ENCODE assay signal across 24 mouse cellular contexts in genomic region chr15:8374724-8375123, GRCm38 (mm10).
DNase-seq lines count a peak whose midpoint lies in the region; ATAC-seq and TF ChIP-seq lines count a peak whose summit lies in the region.
"Had no signal": no experiment of that assay in that cellular context is flagged by ENCODE, and none has a peak within 500 bp of the region (broad histone marks: within the 10 kb centered on the region; RNA-seq: fewer than 3 reads in every experiment).

No protein-coding gene starts in this region.

- no peak for TF ChIP-seq CTCF in G1E (IDR thresholded peaks at IDR 0.05; ENCODE audit: low read depth, low read length)

- H3K4me2 ChIP-seq in kidney, embryonic 15.5 days = no peak overlapping the region
- H3K4me2 ChIP-seq: embryonic facial prominence, embryonic 15.5 days; hindbrain, embryonic 15.5 days had no signal

- H3K9me3 ChIP-seq in G1E (replicated peaks) = no peaks in the 10 kb centered on the region
- H3K9me3 ChIP-seq in kidney, embryonic 15.5 days (replicated peaks) = no peaks in the 10 kb centered on the region
- H3K9me3 ChIP-seq: embryonic facial prominence, embryonic 15.5 days; forebrain, embryonic 10.5 days; heart, embryonic 10.5 days; hindbrain, embryonic 15.5 days had no signal

- DNase-seq in 416B (ENCODE audit: low read depth) (peak; percentile 90), G1E (ENCODE audit: low spot score) (no peak)
- DNase-seq in kidney, adult 18-20 months = no peak
- DNase-seq: adrenal gland, adult 2 months; adrenal gland, postnatal 25 days; cerebellum, adult 18-20 months; cerebellum, postnatal 10 days; embryo, embryonic 11 days; gastrocnemius, adult 2 months; gastrocnemius, postnatal 36 days; heart, adult 18-20 months; heart, postnatal 10 days; heart, postnatal 4 days had no signal

- peak; percentile 80 for ATAC-seq in G1E (ENCODE audit: extremely low read depth, insufficient number of reproducible peaks, low FRiP score, poor library complexity, severe bottlenecking)
- ATAC-seq in granulocyte monocyte progenitor cell, adult 5-6 weeks (replicated peaks; ENCODE audit: poor library complexity, severe bottlenecking) = peak; percentile 56
- peak; percentile 52; the same call in 1 of the 2 replicates for ATAC-seq in megakaryocyte-erythroid progenitor cell, adult 5-6 weeks (replicated peaks; ENCODE audit: low FRiP score, low TSS enrichment, poor library complexity, severe bottlenecking)
- ATAC-seq in kidney, embryonic 15.5 days (replicated peaks; ENCODE audit: low FRiP score) = no peak
- ATAC-seq: CD4-positive, CD25-positive, alpha-beta regulatory T cell, adult 4 months; forebrain, embryonic 14.5 days; inflammation-experienced regulatory T-cells, adult 6 months had no signal

- H3K9ac ChIP-seq in kidney, embryonic 15.5 days = no peak overlapping the region
- H3K9ac ChIP-seq: embryonic facial prominence, embryonic 15.5 days; hindbrain, embryonic 15.5 days had no signal

- H3K4me1 ChIP-seq in G1E (ENCODE audit: insufficient read depth, low read depth, low read length) = peaks cover 10% of the 10 kb centered on the region
- H3K4me1 ChIP-seq in kidney, embryonic 15.5 days = no peaks in the 10 kb centered on the region
- H3K4me1 ChIP-seq: embryonic facial prominence, embryonic 15.5 days; forebrain, embryonic 10.5 days; heart, embryonic 10.5 days; hindbrain, embryonic 15.5 days had no signal

- no peak overlapping the region for H3K4me3 ChIP-seq in G1E (ENCODE audit: low read depth, low read length)
- H3K4me3 ChIP-seq in kidney, embryonic 15.5 days (replicated peaks) = no peak overlapping the region
- H3K4me3 ChIP-seq: embryonic facial prominence, embryonic 15.5 days; erythroblast, embryonic 14.5 days; forebrain, embryonic 10.5 days; gastrocnemius, adult 2 months; heart, embryonic 10.5 days; hindbrain, embryonic 15.5 days had no signal

- H3K27me3 ChIP-seq in G1E (ENCODE audit: insufficient read depth, low read length) = no peaks in the 10 kb centered on the region
- no peaks in the 10 kb centered on the region for H3K27me3 ChIP-seq in kidney, embryonic 15.5 days
- H3K27me3 ChIP-seq: embryonic facial prominence, embryonic 15.5 days; hindbrain, embryonic 15.5 days had no signal

- H3K36me3 ChIP-seq in G1E (replicated peaks) = peaks cover 26% of the 10 kb centered on the region
- peaks cover 18% of the 10 kb centered on the region for H3K36me3 ChIP-seq in kidney, embryonic 15.5 days

- H3K27ac ChIP-seq in kidney, embryonic 15.5 days = no peak overlapping the region
- H3K27ac ChIP-seq: embryonic facial prominence, embryonic 15.5 days; forebrain, embryonic 10.5 days; gastrocnemius, adult 2 months; heart, embryonic 10.5 days; hindbrain, embryonic 15.5 days had no signal

- 72% methylated on average over 3 of the region's 3 CpGs for WGBS in kidney, embryonic 15.5 days
